Mouse (Mus musculus) G1E (cell line): ENCODE data around the gene Gm20219. TPM values are rescaled to one million over a fixed set of nuclear protein-coding genes. Genes with fewer than 3 reads are reported as not detected.

ENCODE experiments used
- ATAC-seq: 2 replicates; pipeline ENCODE4 v1.8.0; 2016; ENCODE audit warnings: mild to moderate bottlenecking; ENCODE audit not compliant: insufficient number of reproducible peaks, poor library complexity, low FRiP score, severe bottlenecking; ENCODE audit errors: extremely low read depth
- DNase-seq: peaks from one replicate; pipeline ENCODE4 v3.0.0; 2012; ENCODE audit warnings: low spot score
- H3K27me3 ChIP-seq: 2 replicates; pipeline ENCODE4 v1.6.1; 2012; ENCODE audit warnings: mild to moderate bottlenecking, low read length, inconsistent platforms; ENCODE audit not compliant: insufficient read depth
- H3K36me3 ChIP-seq: replicated peaks from 2 replicates; pipeline ENCODE3; 2012; ENCODE audit warnings: mild to moderate bottlenecking, inconsistent platforms
- H3K4me1 ChIP-seq: 2 replicates; pipeline ENCODE4 v1.6.1; 2012; ENCODE audit warnings: low read depth, low read length, inconsistent platforms, mixed read lengths; ENCODE audit not compliant: insufficient read depth
- H3K4me3 ChIP-seq: 2 replicates; pipeline ENCODE4 v1.5.1; 2012; ENCODE audit warnings: low read depth, mild to moderate bottlenecking, inconsistent platforms, low read length, moderate library complexity, mixed read lengths
- H3K9me3 ChIP-seq: replicated peaks from 2 replicates; pipeline ENCODE4 v1.6.1; 2012; ENCODE audit warnings: inconsistent platforms
- CTCF ChIP-seq: IDR thresholded peaks from 2 replicates; pipeline ENCODE4 v1.5.1; 2012; ENCODE audit warnings: low read depth, low read length, inconsistent platforms, mixed read lengths
- GATA1 ChIP-seq: IDR thresholded peaks from 2 replicates; pipeline ENCODE4 v1.6.1; 2012; ENCODE audit warnings: borderline replicate concordance, low read length, inconsistent platforms, mixed read lengths
- GATA2 ChIP-seq: IDR thresholded peaks from 2 replicates; pipeline ENCODE4 v1.6.1; 2012; ENCODE audit warnings: low read depth, low read length, inconsistent platforms, borderline replicate concordance
- POLR2AphosphoS5 ChIP-seq: IDR thresholded peaks from 2 replicates; pipeline ENCODE4 v1.6.1; 2012; ENCODE audit warnings: low read depth, low read length, inconsistent platforms; ENCODE audit not compliant: insufficient replicate concordance
- TAL1 ChIP-seq: conservative IDR thresholded peaks from 2 replicates; pipeline ENCODE4 v1.6.1; 2012; ENCODE audit warnings: low read depth, low read length, inconsistent platforms, mixed read lengths
- polyA plus RNA-seq: library from polyadenylated mRNA; stranded (reverse); fragments of >175 nt; gene quantifications from 2 replicates; pipeline ENCODE4 v1.2.3, GENCODE M21; 2012
- total RNA-seq, 2 experiments: library from RNA; stranded (forward) in 1 of 2; stranded (reverse) in 1 of 2; fragments of 200-1000 nt in 1 of 2; fragments of >200 nt in 1 of 2; fragmentation: Nextera tagmentation in 1 of 2; gene quantifications; 2 replicates each; pipeline ENCODE4 v1.2.3; 2014 to 2017

The Gm20219 gene
- total and polyA plus RNA-seq, 3 experiments: 0.38 to 4.4 (median 1.0) TPM

DNA sequence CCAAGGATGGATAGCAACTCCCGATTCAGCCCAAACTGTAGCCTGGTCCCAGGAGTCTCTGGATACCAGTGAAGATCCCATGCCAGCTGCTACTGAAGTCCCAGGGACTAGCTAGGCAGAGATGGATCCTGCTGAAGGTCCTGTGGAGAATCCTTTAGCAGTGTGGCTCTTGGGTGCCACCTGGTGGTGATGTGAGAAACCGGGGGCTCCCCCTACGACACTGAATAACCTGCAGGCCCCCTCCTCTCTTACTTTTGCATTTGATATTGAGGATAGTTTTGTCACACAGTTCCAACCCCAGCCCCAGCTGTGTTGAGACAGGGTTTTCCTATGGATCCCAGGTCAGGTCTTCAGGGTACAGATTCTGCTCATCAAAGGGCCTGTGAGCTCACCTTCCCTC, 4.3 kb upstream of the Gm20219 start:
- DNase-seq (peak; percentile 52), ATAC-seq (0 out of 2 replicates have a peak, but pooled peaks have one; percentile 30)
- peaks cover 22% of the 10 kb centered on the region for H3K4me1 ChIP-seq
- no peaks in the 10 kb centered on the region; the same call in 1 of the 2 replicates for H3K27me3 ChIP-seq
- H3K4me3 ChIP-seq: no peak overlapping the region
- H3K9me3 ChIP-seq: no peaks in the 10 kb centered on the region
- H3K36me3 ChIP-seq: peaks cover 73% of the 10 kb centered on the region
- peak; percentile 77 for TF ChIP-seq CTCF
- no peak for TF ChIP-seq GATA1

DNA sequence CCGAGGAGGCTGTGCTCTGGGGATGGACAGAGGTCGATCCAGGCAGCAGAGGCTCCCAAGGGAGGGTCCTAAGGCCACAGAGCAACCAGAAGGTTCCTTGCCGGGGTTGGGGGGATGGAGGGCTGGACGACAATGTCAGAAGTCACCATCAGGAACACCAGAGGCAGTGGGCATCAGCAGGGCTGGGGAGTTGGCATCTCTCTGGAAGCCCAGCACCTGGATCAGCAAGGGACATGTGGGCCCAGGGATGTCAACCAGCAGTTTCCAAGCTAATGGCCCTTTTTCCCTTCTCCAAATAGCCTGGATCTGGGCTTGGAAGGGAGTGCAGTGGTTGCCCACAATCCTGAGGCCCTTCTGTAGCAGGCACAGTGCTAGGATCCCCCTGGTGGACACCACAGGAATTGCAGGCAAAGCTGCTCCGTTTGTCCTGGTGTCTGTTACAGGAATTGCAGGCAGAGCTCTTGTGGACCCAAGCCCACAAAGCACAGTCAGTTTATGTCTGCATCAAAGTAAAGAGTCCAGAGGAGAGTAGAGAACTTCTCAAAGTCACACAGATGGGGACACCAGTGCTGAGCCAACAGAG, 1.3 kb downstream of the Gm20219 start:
- H3K4me3 ChIP-seq: no peak overlapping the region
- TF ChIP-seq GATA1 (no peak), CTCF (peak; percentile 100), GATA2 (no peak)
- ATAC-seq (peak; percentile 45; the same call in 1 of the 2 replicates), DNase-seq (peak; percentile 38)
- peaks cover 35% of the 10 kb centered on the region for H3K36me3 ChIP-seq
- no peaks in the 10 kb centered on the region; the same call in 1 of the 2 replicates for H3K27me3 ChIP-seq
- peaks cover 14% of the 10 kb centered on the region for H3K4me1 ChIP-seq
- H3K9me3 ChIP-seq: no peaks in the 10 kb centered on the region

DNA sequence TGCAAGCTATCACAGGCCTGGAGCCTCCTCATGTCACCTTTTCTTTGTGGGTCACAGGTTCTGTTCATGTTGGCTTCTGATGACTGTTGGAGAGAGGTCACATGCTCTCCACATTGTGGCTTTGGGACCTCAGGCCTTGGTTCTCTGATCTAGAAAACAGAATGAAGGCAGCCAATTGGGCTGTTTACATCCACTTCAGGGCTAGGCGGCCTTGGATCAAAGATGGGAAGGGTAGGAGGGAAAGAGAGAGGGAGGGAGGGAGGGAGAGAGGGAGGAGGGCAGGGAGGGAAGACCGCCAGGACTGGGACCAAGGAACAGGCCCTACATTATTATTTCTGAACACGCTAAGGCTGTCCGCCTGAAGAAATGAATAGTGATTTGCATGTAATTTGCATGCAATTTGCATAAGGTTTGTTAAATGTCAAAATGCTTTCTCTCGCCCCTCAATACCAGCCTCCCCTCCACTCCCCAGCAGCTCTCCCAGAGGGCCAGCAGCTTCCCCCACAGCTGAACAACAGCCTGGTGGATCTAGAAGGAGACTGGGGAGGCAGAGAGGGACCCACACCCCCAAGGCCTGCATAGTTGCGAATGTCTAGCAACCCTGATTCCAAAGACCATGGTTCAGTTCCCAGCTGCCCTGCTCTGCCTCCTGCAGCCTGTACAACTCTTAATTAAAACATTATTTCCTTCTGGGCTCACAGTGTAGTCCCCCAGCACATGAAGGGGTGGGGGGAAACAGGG, 2.2 kb downstream of the Gm20219 start:
- Histone ChIP-seq H3K4me3 (no peak overlapping the region), H3K36me3 (peaks cover 30% of the 10 kb centered on the region), H3K27me3 (no peaks in the 10 kb centered on the region; the same call in 1 of the 2 replicates), H3K9me3 (no peaks in the 10 kb centered on the region), H3K4me1 (peaks cover 14% of the 10 kb centered on the region)
- DNase-seq (no peak), ATAC-seq (no peak)
- TF ChIP-seq CTCF (no peak), GATA1 (no peak), POLR2AphosphoS5 (no peak), GATA2 (no peak), TAL1 (no peak)

DNA sequence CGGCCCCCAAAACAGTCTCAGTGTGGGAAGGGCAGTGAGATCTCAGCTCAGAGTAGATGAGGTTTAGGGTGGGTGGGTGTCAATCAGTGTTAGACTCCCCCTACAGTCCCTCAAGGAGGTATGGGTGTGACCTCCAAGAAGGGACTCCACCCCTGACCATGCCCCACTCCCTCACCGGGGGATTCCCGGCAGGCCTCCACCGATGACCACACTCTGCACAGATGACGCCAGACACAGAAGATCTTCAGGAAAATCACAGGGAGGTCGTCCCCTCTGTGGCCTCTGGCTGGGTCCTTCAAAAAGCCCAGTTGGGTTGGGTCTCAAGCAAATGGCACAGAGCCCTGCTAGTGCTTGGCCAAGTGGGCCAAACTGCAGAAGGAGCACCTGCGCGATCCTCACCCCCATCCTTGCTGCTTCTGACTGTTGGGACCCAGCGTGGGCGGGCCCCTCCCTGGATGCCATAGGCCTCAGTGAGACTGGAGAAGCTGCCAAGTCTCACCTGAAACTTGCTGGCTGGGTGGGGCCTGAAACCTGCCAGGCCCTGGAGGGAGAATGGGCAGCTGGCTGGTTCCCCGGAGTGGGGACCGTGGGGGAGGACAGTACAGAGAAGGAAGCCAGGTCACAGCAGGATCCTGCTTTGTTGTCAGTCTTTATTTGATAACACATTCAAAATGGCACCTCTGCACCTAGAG, 3.3 kb downstream of the Gm20219 start:
- Histone ChIP-seq H3K4me1 (peaks cover 22% of the 10 kb centered on the region), H3K36me3 (peaks cover 22% of the 10 kb centered on the region), H3K27me3 (no peaks in the 10 kb centered on the region; the same call in 1 of the 2 replicates), H3K9me3 (no peaks in the 10 kb centered on the region), H3K4me3 (no peak overlapping the region)
- no peak for ATAC-seq
- no peak for DNase-seq
- no peak for TF ChIP-seq POLR2AphosphoS5
- TF ChIP-seq GATA1: no peak
- TF ChIP-seq TAL1: no peak
- no peak for TF ChIP-seq CTCF
- no peak for TF ChIP-seq GATA2

DNA sequence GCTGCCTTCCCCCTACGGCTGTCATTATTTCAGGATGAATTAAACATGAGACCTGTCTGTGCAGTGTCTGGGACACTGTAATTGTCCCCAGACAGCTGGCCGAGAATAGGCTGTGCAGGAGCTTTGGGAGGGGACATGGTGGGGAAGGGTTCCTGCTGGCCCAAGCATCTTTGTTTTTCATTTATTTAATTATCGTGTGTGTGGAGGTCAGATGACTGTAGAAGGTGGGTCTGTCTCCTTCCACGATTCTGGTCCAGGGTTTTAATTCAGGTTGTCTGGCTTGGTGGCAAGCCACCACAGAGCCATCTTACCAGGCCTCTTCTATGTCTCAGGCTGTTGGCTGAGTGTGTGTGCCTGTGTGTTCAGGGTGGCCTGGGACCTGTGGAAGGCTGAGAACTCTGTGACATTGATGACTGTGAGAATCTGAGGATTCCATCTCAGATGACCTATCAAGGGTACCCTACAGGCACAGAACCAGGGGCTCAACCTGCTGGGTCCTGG, 5.5 kb downstream of the Gm20219 start:
- Histone ChIP-seq H3K27me3 (no peaks in the 10 kb centered on the region), H3K9me3 (no peaks in the 10 kb centered on the region), H3K36me3 (peaks cover 13% of the 10 kb centered on the region), H3K4me3 (no peak overlapping the region), H3K4me1 (peaks cover 24% of the 10 kb centered on the region)
- TF ChIP-seq GATA2 (no peak), POLR2AphosphoS5 (no peak), GATA1 (no peak)
- DNase-seq: no peak
- no peak for ATAC-seq

DNA sequence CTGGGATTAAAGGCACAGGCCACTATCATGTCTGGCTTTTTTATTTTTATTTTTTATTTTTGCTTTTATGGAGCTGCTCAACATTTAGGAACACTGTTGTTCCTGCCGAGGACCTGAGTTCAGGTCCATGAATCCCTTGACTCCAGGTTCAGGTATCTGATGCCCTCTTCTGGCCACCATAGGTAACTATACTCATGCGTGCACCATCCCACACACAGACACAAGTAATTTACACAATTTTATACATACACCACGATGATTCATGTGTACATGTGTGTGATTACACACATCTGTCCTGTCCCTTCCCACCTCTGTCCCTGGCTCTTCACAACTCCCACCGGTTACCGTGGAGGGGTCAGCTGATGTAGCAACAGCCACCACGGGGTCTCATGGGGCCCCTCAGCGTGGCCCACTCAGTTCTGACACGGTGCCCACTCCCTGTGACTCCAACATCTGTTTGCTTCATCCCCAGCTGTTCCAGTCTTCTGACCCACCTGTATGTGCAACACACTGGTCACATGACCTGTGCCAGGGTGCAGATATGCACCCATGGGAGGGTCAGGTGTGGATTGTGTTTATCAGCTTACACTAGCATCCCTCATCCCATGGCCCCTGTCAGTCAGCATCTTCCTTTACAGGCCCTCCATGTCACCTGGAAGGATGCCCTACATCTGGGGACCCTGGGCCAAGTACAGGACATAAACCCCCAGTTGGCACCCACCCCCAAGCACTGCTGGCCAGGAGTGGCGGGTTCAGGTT, 6.2 kb downstream of the Gm20219 start:
- no peak overlapping the region for H3K4me3 ChIP-seq
- H3K36me3 ChIP-seq: peaks cover 11% of the 10 kb centered on the region
- peaks cover 27% of the 10 kb centered on the region for H3K4me1 ChIP-seq
- DNase-seq: no peak
- no peak for ATAC-seq
- peaks cover 5% of the 10 kb centered on the region for H3K27me3 ChIP-seq
- TF ChIP-seq CTCF (0 out of 2 replicates have a peak, but pooled peaks have one; percentile 28), TAL1 (no peak)
- H3K9me3 ChIP-seq: no peaks in the 10 kb centered on the region
